Mouse (Mus musculus): Measurements from ENCODE around the gene Mrpl30.

DNA sequence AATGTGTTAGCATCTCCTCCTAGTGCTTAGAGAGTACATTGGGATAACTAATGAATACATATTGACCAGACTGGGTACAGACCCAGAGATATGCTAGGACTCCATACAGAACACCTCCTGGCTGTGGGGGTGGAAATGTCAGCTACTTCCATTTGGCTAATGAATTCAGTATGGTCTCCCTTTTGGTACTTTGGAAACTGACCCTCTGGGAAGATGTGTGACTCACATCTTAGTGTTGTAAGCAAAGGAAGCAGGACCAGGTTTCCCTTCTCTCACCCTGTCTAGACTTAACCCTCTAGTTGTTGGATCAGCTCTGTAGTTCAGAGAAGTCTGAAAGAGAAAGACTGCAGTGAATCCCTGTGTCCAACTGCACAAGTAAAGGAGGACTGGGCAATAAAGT, 4.3 kb downstream of the Mrpl30 start:
- TF ChIP-seq CTCF (IDR thresholded peaks at IDR 0.05; ENCODE audit: extremely low read depth, insufficient read depth, low read length) = no peak
- no peak for TF ChIP-seq POLR2A (IDR thresholded peaks at IDR 0.05; ENCODE audit: extremely low read depth, insufficient read depth, low read length)

Data from cortical plate, adult 2 months (tissue).